Mouse (Mus musculus): ENCODE measurements at regions not wholly inside any gene's neighbourhood (a gene's known extent, or its start where the extent isn't known, plus 50 kb on each side); places are given as distances from the start of the nearest gene placed in this dataset.

- Histone ChIP-seq H3K4me2 (replicated peaks) (no peak overlapping the region), H3K4me1 (replicated peaks) (no peaks in the 10 kb centered on the region), H3K9me3 (no peaks in the 10 kb centered on the region), H3K27me3 (replicated peaks) (no peaks in the 10 kb centered on the region), H3K27ac (no peak overlapping the region), H3K36me3 (no peaks in the 10 kb centered on the region), H3K4me3 (replicated peaks) (no peak overlapping the region), H3K9ac (no peak overlapping the region)
- no peak for ATAC-seq
- 91% methylated on average over 3 of the region's 3 CpGs for WGBS
Measured at GRCm38 (mm10) chr7:114345860-114346259, 69.2 kb upstream of the Pde3b start.

- H3K36me3 ChIP-seq: no peaks in the 10 kb centered on the region
- no peak overlapping the region for H3K4me2 ChIP-seq (replicated peaks)
- no peak for ATAC-seq
- no peaks in the 10 kb centered on the region for H3K9me3 ChIP-seq
- no peaks in the 10 kb centered on the region for H3K4me1 ChIP-seq (replicated peaks)
- no peaks in the 10 kb centered on the region for H3K27me3 ChIP-seq (replicated peaks)
- H3K4me3 ChIP-seq (replicated peaks): no peak overlapping the region
- H3K27ac ChIP-seq: no peak overlapping the region
- WGBS: 79% methylated on average over 4 of the region's 4 CpGs
- no peak overlapping the region for H3K9ac ChIP-seq
Measured at GRCm38 (mm10) chr7:114347006-114347405, 68.1 kb upstream of the Pde3b start.

GRCm38 (mm10) chr7:114350968-114351367 lies 64.1 kb upstream of the Pde3b start:
- no peaks in the 10 kb centered on the region for H3K4me1 ChIP-seq (replicated peaks)
- no peak overlapping the region for H3K4me2 ChIP-seq (replicated peaks)
- no peaks in the 10 kb centered on the region for H3K9me3 ChIP-seq
- H3K9ac ChIP-seq: no peak overlapping the region
- ATAC-seq: no peak
- H3K27me3 ChIP-seq (replicated peaks): no peaks in the 10 kb centered on the region
- H3K27ac ChIP-seq: no peak overlapping the region
- no peaks in the 10 kb centered on the region for H3K36me3 ChIP-seq
- 49% methylated on average over 7 of the region's 7 CpGs for WGBS
- H3K4me3 ChIP-seq (replicated peaks): no peak overlapping the region

- H3K27ac ChIP-seq: no peak overlapping the region
- H3K27me3 ChIP-seq (replicated peaks): no peaks in the 10 kb centered on the region
- 72% methylated on average over 2 of the region's 2 CpGs for WGBS
- H3K36me3 ChIP-seq: no peaks in the 10 kb centered on the region
- no peak overlapping the region for H3K9ac ChIP-seq
- no peak for ATAC-seq
- H3K4me3 ChIP-seq (replicated peaks): no peak overlapping the region
- H3K4me1 ChIP-seq (replicated peaks): no peaks in the 10 kb centered on the region
- H3K9me3 ChIP-seq: no peaks in the 10 kb centered on the region
- no peak overlapping the region for H3K4me2 ChIP-seq (replicated peaks)
Measured at GRCm38 (mm10) chr7:114356381-114356780, 58.7 kb upstream of the Pde3b start.

- Histone ChIP-seq H3K9ac (no peak overlapping the region), H3K9me3 (no peaks in the 10 kb centered on the region), H3K4me3 (replicated peaks) (no peak overlapping the region), H3K4me1 (replicated peaks) (no peaks in the 10 kb centered on the region), H3K27ac (no peak overlapping the region), H3K4me2 (replicated peaks) (no peak overlapping the region), H3K36me3 (no peaks in the 10 kb centered on the region), H3K27me3 (replicated peaks) (no peaks in the 10 kb centered on the region)
- WGBS: 68% methylated on average over 1 of the region's 1 CpGs
- ATAC-seq: 0 out of 2 replicates have a peak, but pooled peaks have one; percentile 25
Measured at GRCm38 (mm10) chr7:114362166-114362565, 52.9 kb upstream of the Pde3b start.

- Histone ChIP-seq H3K9ac (no peak overlapping the region), H3K4me2 (replicated peaks) (no peak overlapping the region), H3K9me3 (no peaks in the 10 kb centered on the region), H3K36me3 (no peaks in the 10 kb centered on the region), H3K27me3 (replicated peaks) (no peaks in the 10 kb centered on the region), H3K4me3 (replicated peaks) (no peak overlapping the region), H3K27ac (no peak overlapping the region), H3K4me1 (replicated peaks) (no peaks in the 10 kb centered on the region)
- WGBS: 48% methylated on average over 1 of the region's 1 CpGs
- no peak for ATAC-seq
Measured at GRCm38 (mm10) chr7:114364041-114364440, 51.0 kb upstream of the Pde3b start.

Data from intestine, embryonic 15.5 days (tissue).